Mouse (Mus musculus) retina, embryonic 14.5 days (tissue): ENCODE results near the gene Trmt11.
"Not testable (repeated sequence)": the region's sequence is repeated elsewhere in the genome, so short reads cannot be mapped to it uniquely, and the experiment has no call there.

ENCODE experiments used
- DNase-seq: peaks from one replicate; pipeline ENCODE4 v3.0.0-alpha.2; 2015; ENCODE audit warnings: low spot score

The Trmt11 gene

GRCm38 (mm10) chr10:30600542-30600966, at the start of gene Trmt11:
Gene Trmt11 (minus strand): TSS chr10:30600749.
- DNase-seq, result peak; percentile 93

GRCm38 (mm10) chr10:30647681-30648080, 47.1 kb upstream of the Trmt11 start:
- DNase-seq, result no peak

- no peak for DNase-seq
Measured at GRCm38 (mm10) chr10:30638216-30638615, 37.7 kb upstream of the Trmt11 start.

- DNase-seq, result not testable (repeated sequence)
Measured at GRCm38 (mm10) chr10:30636474-30637154, 36.1 kb upstream of the Trmt11 start.

GRCm38 (mm10) chr10:30632718-30633117, 32.2 kb upstream of the Trmt11 start:
- DNase-seq, result no peak

GRCm38 (mm10) chr10:30629977-30630376, 29.4 kb upstream of the Trmt11 start:
- no peak for DNase-seq

- DNase-seq, result no peak
Measured at GRCm38 (mm10) chr10:30629513-30629912, 29.0 kb upstream of the Trmt11 start, which contains the start of gene Hint3. Gene Hint3 (minus strand): TSS chr10:30629632.

GRCm38 (mm10) chr10:30628444-30628843, 27.9 kb upstream of the Trmt11 start:
- not testable (repeated sequence) for DNase-seq

- no peak for DNase-seq
Measured at GRCm38 (mm10) chr10:30627548-30627947, 27.0 kb upstream of the Trmt11 start.

GRCm38 (mm10) chr10:30624161-30625019, 23.8 kb upstream of the Trmt11 start:
- no peak for DNase-seq

GRCm38 (mm10) chr10:30622928-30623327, 22.4 kb upstream of the Trmt11 start:
- DNase-seq, result peak; percentile 48

- no peak for DNase-seq
Measured at GRCm38 (mm10) chr10:30618918-30619210, 18.3 kb upstream of the Trmt11 start.

- peak; percentile 98 for DNase-seq
Measured at GRCm38 (mm10) chr10:30618091-30618917, 17.8 kb upstream of the Trmt11 start.

- DNase-seq, result no peak
Measured at GRCm38 (mm10) chr10:30613039-30613438, 12.5 kb upstream of the Trmt11 start.

- no peak for DNase-seq
Measured at GRCm38 (mm10) chr10:30609614-30610013, 9.1 kb upstream of the Trmt11 start.

GRCm38 (mm10) chr10:30608109-30608508, 7.6 kb upstream of the Trmt11 start:
- DNase-seq, result no peak

GRCm38 (mm10) chr10:30600094-30600534, 435 bp downstream of the Trmt11 start:
- DNase-seq, result no peak

- DNase-seq, result peak; percentile 29
Measured at GRCm38 (mm10) chr10:30587037-30587436, 13.5 kb downstream of the Trmt11 start.

- no peak for DNase-seq
Measured at GRCm38 (mm10) chr10:30585691-30586090, 14.9 kb downstream of the Trmt11 start.

- DNase-seq, result no peak
Measured at GRCm38 (mm10) chr10:30577670-30578280, 22.8 kb downstream of the Trmt11 start.

GRCm38 (mm10) chr10:30566364-30566763, 34.2 kb downstream of the Trmt11 start:
- DNase-seq, result no peak

GRCm38 (mm10) chr10:30564651-30565050, 35.9 kb downstream of the Trmt11 start:
- DNase-seq, result no peak
